Mouse (Mus musculus) megakaryocyte, embryonic 14.5 days (primary cell): Measurements from ENCODE around the gene Taf11.

ENCODE experiments used
- FLI1 ChIP-seq: IDR thresholded peaks from 2 replicates; pipeline ENCODE4 v1.6.1; 2012; ENCODE audit warnings: low read length, inconsistent platforms, mixed read lengths
- GATA1 ChIP-seq: IDR thresholded peaks from 3 replicates; pipeline ENCODE4 v1.6.1; 2012; ENCODE audit warnings: mixed read lengths, low read length, inconsistent platforms, borderline replicate concordance

DNA sequence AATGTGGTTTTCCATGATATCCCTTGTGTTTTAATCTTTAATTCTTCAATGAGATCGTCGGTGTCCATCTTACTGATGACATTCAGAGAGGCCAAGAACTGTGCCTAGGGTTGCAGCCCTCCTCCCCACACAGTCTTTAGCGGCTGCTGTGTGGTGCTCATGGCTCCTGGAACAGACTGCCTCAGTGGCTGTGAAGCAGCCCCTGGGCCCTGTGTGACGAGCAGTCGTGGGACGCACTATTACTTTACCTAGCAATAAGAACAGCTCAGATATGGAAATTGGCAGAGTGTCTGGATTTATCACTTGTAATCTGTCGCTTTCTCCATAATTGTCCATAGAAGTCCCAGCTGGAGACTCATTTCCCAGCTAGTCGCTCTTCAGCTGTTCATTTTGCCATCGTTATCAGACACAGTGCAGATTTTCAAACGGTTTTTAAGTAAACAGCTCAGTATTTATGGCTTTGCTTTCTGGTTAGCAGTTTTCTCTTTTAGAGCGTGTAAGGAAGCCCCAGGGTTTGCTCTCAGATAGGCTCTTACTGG lies 12.6 kb upstream of the Taf11 start:
- TF ChIP-seq GATA1 (no peak), FLI1 (no peak)
